Mouse (Mus musculus) inflammation-experienced regulatory T-cells, adult 6 months (primary cell): ENCODE data around the gene Ptdss2. TPM values are rescaled to one million over a fixed set of nuclear protein-coding genes. Genes with fewer than 3 reads are reported as not detected.

Experiments
- ATAC-seq: one replicate; pipeline ENCODE4 v1.8.0; 2017
- polyA plus RNA-seq, 3 experiments: library from polyadenylated mRNA; unstranded; fragments of 100-300 nt; shearing (Covaris generic); gene quantifications; one replicate each; pipeline ENCODE4 v1.2.1; 2017

Ptdss2 gene
- polyA plus RNA-seq, 3 experiments from 2014 or later, result 6.2 to 9.3 (median 7.0) TPM

DNA sequence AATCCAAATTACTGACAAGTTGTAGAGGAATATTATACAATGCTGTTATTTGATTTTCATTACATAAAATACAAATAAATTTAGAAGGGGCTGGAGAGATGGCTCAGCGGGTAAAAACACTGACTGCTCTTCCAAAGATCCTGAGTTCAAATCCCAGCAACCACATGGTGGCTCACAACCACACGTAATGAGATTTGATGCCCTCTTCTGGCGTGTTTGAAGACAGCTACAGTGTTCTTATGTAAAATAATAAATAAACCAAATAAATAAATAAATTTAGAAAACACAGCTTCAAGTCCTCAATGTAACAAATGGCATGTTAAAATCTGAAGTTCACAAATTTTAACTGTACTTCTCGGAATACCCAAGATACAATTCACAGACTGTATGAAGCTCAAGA lies 52.9 kb downstream of the Ptdss2 start:
- ATAC-seq, result no peak

DNA sequence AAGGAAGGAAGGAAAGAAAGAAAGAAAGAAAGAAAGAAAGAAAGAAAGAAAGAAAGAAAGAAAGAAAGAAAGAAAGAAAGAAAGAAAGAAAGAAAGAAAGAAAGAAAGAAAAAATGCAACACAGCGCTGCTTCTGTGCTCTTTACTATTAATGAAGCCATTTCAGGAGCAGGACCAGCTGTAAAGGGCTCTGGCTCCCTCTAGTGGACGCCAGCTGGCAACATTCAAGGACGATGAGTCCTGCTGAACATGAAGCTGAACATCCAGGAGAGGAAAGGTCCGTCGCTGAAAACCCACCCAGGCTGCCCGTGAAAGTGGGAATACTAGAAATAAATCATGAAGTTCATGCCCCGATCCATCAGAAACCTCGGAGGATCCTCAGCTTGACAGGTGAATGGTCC lies 54.0 kb downstream of the Ptdss2 start:
- peak; percentile 29 for ATAC-seq

DNA sequence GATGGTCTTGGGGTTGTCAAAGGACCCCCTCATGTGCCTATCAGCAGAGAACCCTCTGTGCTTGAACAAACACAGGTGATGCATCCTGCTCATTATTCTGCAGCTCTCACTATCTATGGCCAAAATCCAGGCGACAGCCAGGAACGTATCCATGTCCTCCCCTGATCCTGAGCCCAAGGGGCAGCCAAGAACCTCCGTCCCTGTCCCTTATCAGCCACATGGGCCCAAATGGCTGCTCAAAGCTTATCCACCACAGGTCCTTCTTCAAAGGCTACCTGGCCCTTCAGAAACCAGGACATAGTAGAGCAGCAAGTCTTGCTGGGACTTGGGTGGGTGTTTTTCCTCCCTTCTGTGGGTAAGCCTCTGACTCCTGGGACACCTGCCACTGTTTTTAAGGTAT lies 66.0 kb downstream of the Ptdss2 start:
- no peak for ATAC-seq

DNA sequence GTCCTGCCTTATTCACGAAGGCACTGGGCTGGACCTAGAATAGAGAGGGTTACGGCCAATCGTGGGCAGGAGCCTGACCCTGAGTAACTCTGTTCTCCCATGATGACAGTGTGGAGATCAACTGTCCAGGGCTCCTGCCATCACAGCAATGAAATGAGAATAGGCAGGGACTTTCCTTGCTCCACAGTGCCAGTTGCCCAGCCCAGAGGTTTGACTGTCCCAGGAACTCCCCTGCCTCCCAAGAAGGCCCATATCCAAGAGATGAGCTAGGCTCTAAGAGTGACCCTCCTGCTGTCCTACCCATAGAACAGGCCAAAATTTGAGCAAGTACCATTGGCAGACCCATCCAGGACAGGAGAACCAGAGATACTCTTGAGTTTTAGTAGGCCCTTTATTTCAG lies 66.6 kb downstream of the Ptdss2 start:
- ATAC-seq, result no peak

DNA sequence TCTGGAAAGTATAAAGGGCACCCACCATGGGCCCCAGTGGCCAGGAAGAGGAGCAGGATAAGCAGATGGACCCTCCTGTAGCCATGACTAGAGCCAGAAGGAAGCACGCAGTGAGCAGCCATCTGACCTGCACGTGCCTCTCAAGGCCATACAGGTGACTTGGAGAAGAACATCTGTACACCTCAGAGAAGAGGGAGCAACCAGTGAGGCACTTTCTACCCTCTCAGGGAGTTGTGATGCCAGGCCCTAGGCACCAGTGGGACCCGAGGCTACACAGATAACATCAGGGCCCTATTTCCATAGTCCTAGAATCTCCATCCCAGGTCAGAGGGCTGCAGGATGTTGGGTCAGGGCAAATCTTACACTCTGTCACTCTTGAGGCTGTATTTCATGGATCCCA lies 68.0 kb downstream of the Ptdss2 start:
- ATAC-seq, result no peak

DNA sequence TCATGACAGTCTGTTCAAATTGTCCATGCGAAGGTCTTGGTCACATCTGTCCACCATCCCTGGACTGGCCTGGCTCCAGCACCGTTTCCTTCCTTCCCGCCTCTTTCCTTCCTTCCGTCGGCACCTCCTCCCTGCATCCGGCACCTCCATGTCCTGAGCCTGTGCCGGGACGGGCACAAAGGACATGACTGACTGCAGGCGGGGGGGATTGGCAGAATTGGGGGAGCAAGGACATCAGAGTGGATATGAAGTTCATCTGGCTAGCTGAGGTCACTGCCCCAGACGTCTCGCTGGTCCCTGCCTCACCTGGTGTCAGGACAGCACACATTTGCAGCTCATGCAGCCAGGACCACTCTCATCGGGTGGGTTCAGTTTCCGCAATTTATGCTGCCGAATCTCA lies 68.9 kb downstream of the Ptdss2 start:
- no peak for ATAC-seq

DNA sequence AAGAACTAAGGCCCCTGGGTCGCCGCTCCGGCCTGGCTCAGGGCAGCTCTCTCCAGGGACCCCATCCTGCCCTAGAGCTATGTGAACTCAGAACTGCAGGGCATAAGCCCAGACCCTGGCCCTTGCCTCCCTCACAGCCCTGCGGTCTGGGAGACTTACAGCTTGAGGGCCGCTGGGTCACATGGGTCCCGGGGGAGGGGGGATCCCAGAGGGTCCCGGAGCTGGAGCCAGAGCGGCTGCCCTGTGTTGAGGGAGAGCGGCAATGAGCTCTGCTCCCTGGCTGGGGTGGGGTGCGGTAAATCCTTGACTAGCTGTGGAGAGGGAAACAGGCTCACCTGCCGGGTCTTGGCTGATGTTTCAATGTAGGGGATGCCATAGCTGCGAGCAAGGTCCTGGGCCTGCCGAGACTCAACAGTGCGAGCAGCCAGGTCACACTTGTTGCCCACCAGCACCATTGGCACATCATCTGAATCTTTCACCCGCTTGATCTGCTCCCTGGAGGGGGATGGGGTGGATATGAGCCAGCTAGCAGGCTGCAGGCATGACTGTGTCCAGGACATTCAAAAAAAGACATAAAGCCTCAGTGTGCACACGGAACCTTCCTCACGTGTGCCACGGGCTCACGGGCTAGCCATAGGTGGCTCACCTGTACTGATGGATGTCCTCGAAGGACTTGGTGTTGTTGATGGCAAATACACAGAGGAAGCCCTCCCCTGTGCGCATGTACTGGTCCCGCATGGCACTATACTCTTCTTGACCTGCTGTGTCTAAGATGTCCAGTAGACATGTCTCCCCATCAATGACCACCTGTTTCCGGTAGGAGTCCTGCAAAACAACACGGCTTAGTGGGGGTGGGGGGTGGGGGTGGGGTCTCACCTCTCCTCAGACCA lies 69.9 kb downstream of the Ptdss2 start:
- ATAC-seq, result no peak

DNA sequence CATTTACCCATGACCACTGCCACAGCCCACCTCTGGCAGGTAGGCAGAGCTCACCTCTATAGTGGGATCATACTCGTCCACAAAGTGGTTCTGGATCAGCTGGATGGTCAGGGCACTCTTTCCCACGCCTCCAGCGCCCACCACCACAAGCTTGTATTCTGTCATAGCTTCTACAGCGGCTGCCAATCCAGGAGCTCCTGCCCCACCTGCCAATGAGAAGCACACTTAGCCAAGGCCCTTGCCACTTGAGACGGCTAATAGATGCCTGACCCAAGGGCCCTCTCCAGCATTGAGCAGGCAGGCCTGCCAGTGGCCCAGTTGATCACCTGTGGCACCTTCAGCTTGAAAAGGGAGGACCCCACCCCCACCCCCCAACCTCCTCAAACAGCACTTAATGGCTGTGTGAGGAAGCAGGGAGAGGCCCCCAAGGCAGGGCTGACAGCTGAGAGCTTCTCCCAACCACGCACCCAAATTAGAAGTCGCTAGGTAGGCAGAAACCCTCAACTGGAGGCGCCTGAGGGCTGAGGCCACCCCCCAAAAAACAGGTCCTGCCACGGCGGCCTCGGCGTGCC lies 70.7 kb downstream of the Ptdss2 start:
- no peak for ATAC-seq

DNA sequence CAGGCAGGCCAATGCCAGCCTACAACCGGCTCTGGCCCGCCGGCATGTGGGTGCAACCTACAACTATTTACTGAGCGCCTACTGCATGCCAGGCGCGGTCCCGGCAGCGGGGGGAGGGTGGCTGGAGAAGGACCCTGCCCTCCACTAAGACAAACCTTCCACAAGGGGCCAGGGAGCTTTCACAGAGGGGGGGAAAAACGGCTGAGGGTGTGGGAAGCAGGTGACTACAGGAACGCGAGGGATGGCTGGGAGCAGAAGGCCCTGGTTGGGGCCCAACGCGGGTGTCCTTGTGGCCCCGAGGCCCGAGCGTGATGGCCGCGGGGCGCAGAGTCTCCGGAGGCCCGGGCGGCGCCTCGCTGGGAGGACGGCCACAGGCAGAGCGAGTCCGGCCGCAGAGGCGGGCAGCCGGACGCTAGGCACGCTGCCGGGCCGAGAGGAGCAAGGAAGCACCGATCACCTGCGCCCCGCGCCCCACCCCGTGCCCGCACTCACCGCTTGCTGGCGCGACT lies 71.2 kb downstream of the Ptdss2 start:
- ATAC-seq, result no peak

DNA sequence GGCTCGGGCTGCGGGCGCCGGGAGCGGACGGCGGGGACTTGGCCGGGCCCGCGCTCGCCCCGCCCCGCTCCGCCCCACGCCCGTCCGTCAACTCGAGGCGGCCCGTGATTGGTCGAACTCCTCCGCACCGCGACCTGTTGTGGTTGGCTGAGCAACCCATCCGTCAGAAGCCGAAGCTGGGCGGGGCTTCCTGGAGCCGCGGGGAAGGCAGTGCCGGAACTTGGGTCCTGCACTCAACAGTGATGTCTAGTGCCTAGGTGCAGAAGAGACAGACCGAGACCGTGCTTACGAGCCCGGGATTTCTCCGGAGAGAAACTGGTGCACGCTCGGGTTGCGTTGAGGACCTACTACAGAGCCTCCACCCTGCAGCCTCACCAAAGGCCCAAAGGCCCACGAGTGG lies 71.8 kb downstream of the Ptdss2 start, which contains the start of the genes Hras and Lrrc56:
Gene Hras, minus strand, starts transcription at position 58 of the 400 bp plus-strand sequence.
Gene Lrrc56, plus strand, starts transcription at position 210 of the 400 bp plus-strand sequence.
- peak; percentile 97 for ATAC-seq

DNA sequence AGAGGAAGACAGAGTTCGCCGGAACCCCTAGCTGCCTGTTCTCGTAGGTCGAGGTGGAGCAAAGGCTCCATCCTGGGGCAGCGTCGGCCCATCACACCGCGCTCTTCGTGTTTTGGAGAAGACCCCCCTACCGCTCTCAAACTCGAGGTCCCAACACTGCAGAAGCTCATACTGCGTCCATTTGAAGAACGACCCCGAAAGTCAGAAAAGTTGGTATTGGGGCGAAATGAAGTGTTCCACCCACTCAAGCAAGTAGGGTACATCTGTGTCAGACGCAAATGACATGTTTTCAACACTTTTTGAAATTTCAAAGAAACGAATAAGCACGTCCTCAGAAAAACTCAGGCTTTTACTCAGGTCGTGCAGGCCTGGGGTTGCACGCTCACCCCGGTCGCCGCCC lies 72.2 kb downstream of the Ptdss2 start:
- ATAC-seq, result no peak

DNA sequence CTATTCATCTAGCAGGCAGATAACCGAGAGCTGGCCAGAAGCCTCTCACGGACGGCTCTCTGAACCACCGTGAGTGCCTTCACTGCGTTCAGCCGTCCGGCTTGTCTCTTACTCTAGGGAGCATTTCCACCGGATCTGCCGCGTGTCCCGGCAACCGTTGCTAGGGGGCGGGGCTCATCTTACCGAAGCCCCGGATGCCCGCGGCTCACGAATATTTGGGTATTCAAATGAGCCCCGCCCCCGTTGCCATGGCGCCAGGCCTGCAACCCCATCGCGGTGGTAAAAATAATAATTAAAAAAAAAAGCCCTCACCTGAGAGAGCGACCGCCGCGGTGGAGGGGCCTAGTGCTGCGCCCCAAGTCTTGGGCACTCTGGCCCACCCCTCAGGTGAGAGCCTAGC lies 72.6 kb downstream of the Ptdss2 start:
- ATAC-seq, result peak; percentile 67

DNA sequence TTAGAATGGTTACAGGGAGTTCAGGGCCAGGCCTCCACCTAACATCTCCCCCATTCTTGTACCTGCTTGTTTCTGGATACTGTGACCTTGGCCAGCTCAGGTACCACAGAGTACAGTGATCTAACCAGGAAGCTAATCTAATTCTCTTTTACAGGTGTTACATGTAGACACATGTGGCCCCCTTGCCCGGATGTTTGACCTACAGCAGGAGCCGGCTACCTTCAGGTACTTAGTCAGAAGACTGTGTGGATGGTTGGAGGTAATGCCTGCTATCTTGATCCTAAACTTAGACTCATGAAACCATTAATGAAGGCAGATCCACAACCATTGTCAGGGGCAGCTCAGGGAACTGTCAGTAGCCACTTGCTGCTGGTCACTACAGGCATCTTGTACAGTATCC lies 73.6 kb downstream of the Ptdss2 start:
- ATAC-seq, result no peak

DNA sequence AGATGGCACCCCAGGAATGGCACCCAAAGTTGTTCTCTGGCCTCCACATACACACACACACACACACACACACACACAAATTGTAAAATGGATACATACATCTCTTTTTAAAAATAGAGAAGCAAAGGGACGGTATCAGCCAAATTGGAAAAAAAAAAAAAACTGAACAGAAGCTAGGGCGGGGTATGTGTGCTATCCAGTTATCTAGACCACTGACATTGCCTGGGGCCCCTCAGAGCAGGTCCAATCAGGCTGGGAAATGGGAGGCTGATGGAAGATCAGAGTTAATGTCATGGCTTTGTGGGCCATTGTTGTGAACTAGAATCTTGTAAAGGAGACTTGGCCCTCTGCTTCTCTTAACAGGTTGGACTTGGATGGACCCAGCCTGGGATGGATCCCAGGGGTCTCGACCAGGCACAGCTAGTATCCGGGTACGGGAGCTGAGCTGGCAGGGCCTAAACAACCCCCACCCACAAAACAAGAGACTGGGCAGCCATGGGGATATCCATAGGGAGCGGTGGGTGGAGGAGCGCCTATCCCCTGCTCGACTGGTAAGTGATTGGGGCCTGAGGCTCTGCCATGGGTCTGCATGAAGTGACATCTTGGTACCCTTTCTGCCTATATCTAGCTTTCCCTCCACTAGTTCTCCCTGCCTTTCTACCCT lies 74.6 kb downstream of the Ptdss2 start:
- ATAC-seq, result no peak

DNA sequence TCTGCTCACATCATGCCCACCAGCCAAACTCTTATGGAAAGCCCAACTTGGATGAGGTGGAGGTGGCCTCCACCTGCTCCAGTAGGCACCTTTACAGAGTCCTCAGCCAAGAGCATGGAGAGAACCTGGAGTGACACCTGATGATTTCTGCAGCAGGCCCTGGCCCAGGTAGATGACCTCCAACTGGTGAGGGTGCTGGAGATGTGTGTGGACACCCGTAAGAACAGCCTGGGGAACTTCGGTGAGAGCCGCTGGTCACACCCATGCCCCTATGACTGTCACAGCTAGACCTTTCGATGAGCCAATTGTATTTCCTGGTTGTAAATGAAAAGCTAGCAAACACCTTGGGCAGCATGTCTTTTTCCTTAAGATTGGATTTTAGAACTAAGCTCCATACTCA lies 75.9 kb downstream of the Ptdss2 start:
- ATAC-seq, result no peak

DNA sequence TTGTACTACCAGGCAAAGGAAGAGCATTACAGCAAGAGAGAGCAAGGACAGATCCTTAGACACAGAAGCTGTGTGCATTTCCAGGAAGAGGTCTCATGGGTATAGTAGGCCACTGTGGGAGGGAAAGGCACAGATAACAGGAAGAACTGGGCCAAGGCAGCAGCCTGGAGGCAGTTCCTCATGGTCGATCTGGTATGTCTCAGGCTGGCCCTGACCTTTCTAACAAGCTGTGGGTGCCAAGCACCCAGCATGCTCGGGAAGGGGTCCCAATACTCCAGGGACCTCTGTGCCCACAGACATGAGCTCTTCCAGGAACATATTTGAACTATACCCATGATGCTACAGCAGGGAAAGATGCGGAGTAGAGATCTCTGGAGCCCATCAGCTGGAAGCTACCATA lies 82.4 kb downstream of the Ptdss2 start:
- ATAC-seq, result no peak

DNA sequence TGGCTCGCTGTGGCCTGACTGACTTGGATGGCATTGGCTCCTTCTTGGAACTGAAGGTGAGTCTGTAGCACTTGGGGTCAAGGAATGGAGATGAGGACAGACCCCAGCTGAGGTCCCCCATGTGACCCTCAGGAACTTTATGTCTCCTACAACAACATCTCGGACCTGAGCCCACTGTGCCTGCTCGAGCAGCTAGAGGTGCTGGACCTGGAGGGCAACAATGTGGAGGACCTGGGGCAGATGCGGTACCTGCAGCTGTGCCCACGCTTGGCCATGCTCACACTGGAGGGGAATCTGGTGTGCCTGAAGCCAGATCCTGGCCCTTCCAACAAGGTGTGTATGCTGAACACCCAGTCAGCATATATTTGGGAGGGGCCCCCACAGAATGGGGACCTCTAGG lies 83.3 kb downstream of the Ptdss2 start:
- no peak for ATAC-seq

DNA sequence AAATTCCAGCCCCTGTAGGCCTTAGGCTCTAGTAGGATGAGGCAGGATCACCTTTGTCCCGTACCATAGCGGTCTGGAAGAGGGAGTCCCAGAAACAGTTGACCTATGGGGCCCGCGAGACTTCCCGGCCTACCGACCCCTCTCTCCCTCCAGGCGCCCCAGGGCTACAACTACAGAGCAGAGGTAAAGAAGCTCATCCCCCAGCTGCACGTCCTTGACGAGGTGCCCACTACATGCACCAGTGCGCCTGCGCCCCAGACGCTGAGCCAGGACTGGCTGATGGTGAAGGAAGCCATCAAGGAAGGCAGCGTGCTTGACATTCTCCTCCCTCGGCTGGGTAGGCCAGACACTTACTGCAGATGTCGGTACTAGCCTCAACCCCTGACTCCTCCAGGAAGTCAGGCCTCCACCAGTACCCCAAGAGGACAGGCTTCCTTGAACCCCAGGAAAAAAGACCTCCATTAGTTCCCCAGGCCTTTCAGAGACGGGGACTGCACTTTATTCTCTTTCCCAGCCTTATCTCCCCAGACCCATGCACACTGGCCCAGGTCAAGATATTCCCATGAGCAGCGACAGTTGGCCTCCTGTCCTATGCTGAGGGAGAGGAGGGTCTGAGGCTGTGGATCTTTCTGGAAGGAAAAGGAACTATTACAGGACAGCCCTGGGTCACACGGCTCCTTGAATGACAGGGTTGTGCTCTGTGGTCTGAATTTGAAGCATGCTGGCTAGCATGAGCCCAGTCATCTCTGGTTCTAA lies 84.2 kb downstream of the Ptdss2 start:
- no peak for ATAC-seq
